Mouse (Mus musculus): Measurements from ENCODE around the gene Ercc1.

GRCm38 (mm10) chr7:19300501-19301421, 43.8 kb upstream of the Ercc1 start:
- TF ChIP-seq MAFK (IDR thresholded peaks at IDR 0.05; ENCODE audit: insufficient read depth, low read depth, low read length) (0 out of 2 replicates have a peak, but pooled peaks have one; percentile 2), ZNF384 (IDR thresholded peaks at IDR 0.05; ENCODE audit: low read depth, low read length) (no peak), ZC3H11A (IDR thresholded peaks at IDR 0.05; ENCODE audit: borderline replicate concordance, low read depth, low read length) (0 out of 2 replicates have a peak, but pooled peaks have one; percentile 6)
